Mouse (Mus musculus) lung, postnatal 0 days (tissue): Measurements from ENCODE around the gene Socs5. TPM values are rescaled to one million over a fixed set of nuclear protein-coding genes. Genes with fewer than 3 reads are reported as not detected.

Experiments
- ATAC-seq: fragments of 200-750 bp; cut with Nextera tagmentation; 2 replicates; pipeline ENCODE4 v1.8.0; 2017; ENCODE audit warnings: moderate library complexity
- DNase-seq: peaks from one replicate; pipeline ENCODE4 v3.0.0-alpha.2; 2016; ENCODE audit warnings: low spot score
- H3K27ac ChIP-seq: fragments of 300-500 bp; sonication (generic); 2 replicates; pipeline ENCODE4 v1.5.1; 2014; ENCODE audit warnings: antibody characterized with exemption, mild to moderate bottlenecking, low read length, mixed read lengths
- H3K27me3 ChIP-seq: fragments of 300-500 bp; sonication (generic); replicated peaks from 2 replicates; pipeline ENCODE4 v1.6.1; 2014; ENCODE audit warnings: low read length, mixed read lengths; ENCODE audit not compliant: insufficient read depth
- H3K36me3 ChIP-seq: fragments of 300-500 bp; sonication (generic); 2 replicates; pipeline ENCODE4 v1.6.1; 2014; ENCODE audit warnings: low read length, mixed read lengths; ENCODE audit not compliant: insufficient read depth
- H3K4me1 ChIP-seq: fragments of 300-500 bp; sonication (generic); 2 replicates; pipeline ENCODE4 v1.6.1; 2014; ENCODE audit warnings: antibody characterized with exemption, low read depth, low read length, mixed read lengths; ENCODE audit not compliant: insufficient read depth
- H3K4me2 ChIP-seq: fragments of 300-500 bp; sonication (generic); replicated peaks from 2 replicates; pipeline ENCODE4 v1.6.1; 2014; ENCODE audit warnings: low read depth, mild to moderate bottlenecking, low read length, moderate library complexity, mixed read lengths
- H3K4me3 ChIP-seq: fragments of 300-500 bp; sonication (generic); 2 replicates; pipeline ENCODE4 v1.5.1; 2014; ENCODE audit warnings: low read depth, low read length
- H3K9ac ChIP-seq: fragments of 300-500 bp; sonication (generic); replicated peaks from 2 replicates; pipeline ENCODE4 v1.6.1; 2014; ENCODE audit warnings: low read depth, mild to moderate bottlenecking
- H3K9me3 ChIP-seq: fragments of 300-500 bp; sonication (generic); 2 replicates; pipeline ENCODE4 v1.6.1; 2016; ENCODE audit warnings: low read length, mixed read lengths
- CTCF ChIP-seq: IDR thresholded peaks from 2 replicates; pipeline ENCODE4 v1.5.1; 2016; ENCODE audit warnings: antibody characterized with exemption, mild to moderate bottlenecking
- EP300 ChIP-seq: IDR thresholded peaks from 2 replicates; pipeline ENCODE4 v1.6.1; 2016; ENCODE audit warnings: antibody characterized with exemption, mild to moderate bottlenecking, control low read depth
- WGBS: fragments of 180-500 bp; shearing (Covaris S2); extraction: QIAGEN DNeasy Blood & Tissue Kit; methylation state at CpG from one replicate; pipeline ENCODE4 v1.1.7; 2014; 5-methylcytosine and 5-hydroxymethylcytosine counted together
- polyA plus RNA-seq: library from polyadenylated mRNA; unstranded; fragments of >200 nt; fragmentation: Nextera tagmentation; extraction: Ambion mirVana; gene quantifications from 2 replicates; pipeline ENCODE4 v1.2.1, GENCODE M21; 2015

The Socs5 gene
- polyA plus RNA-seq, 1 experiment from 2014 or later, result 9.5 TPM

GRCm38 (mm10) chr17:87104276-87104675 lies 3.2 kb upstream of the Socs5 start:
- DNase-seq, result no peak
- Histone ChIP-seq H3K4me1 (peaks cover 14% of the 10 kb centered on the region), H3K27me3 (no peaks in the 10 kb centered on the region), H3K9me3 (no peaks in the 10 kb centered on the region), H3K36me3 (no peaks in the 10 kb centered on the region), H3K4me3 (no peak overlapping the region), H3K4me2 (no peak overlapping the region), H3K9ac (no peak overlapping the region), H3K27ac (no peak overlapping the region)
- 79% methylated on average over 4 of the region's 4 CpGs for WGBS
- no peak for ATAC-seq
- TF ChIP-seq EP300 (no peak), CTCF (no peak)

- TF ChIP-seq EP300, result no peak
- TF ChIP-seq CTCF, result no peak
- Histone ChIP-seq H3K27me3 (no peaks in the 10 kb centered on the region), H3K9ac (no peak overlapping the region), H3K4me2 (peak overlapping the region; percentile 92; the same call in 1 of the 2 replicates), H3K36me3 (no peaks in the 10 kb centered on the region), H3K9me3 (no peaks in the 10 kb centered on the region), H3K4me3 (no peak overlapping the region), H3K27ac (peak overlapping the region; percentile 90; the same call in 1 of the 2 replicates), H3K4me1 (peaks cover 14% of the 10 kb centered on the region)
- 84% methylated on average over 7 of the region's 7 CpGs for WGBS
- DNase-seq (no peak), ATAC-seq (no peak)
Measured at GRCm38 (mm10) chr17:87105941-87106340, 1.5 kb upstream of the Socs5 start.

- Histone ChIP-seq H3K9ac (peak overlapping the region; percentile 76), H3K4me3 (peak overlapping the region; percentile 70), H3K4me2 (peak overlapping the region; percentile 92), H3K9me3 (no peaks in the 10 kb centered on the region), H3K27me3 (no peaks in the 10 kb centered on the region), H3K36me3 (no peaks in the 10 kb centered on the region), H3K4me1 (peaks cover 14% of the 10 kb centered on the region), H3K27ac (peak overlapping the region; percentile 90)
- DNase-seq (peak; percentile 100), ATAC-seq (peak; percentile 98)
- WGBS, result 1% methylated on average over 36 of the region's 51 CpGs
- TF ChIP-seq EP300 (no peak), CTCF (no peak)
Measured at GRCm38 (mm10) chr17:87106691-87107523, 572 bp upstream of the Socs5 start.

DNA sequence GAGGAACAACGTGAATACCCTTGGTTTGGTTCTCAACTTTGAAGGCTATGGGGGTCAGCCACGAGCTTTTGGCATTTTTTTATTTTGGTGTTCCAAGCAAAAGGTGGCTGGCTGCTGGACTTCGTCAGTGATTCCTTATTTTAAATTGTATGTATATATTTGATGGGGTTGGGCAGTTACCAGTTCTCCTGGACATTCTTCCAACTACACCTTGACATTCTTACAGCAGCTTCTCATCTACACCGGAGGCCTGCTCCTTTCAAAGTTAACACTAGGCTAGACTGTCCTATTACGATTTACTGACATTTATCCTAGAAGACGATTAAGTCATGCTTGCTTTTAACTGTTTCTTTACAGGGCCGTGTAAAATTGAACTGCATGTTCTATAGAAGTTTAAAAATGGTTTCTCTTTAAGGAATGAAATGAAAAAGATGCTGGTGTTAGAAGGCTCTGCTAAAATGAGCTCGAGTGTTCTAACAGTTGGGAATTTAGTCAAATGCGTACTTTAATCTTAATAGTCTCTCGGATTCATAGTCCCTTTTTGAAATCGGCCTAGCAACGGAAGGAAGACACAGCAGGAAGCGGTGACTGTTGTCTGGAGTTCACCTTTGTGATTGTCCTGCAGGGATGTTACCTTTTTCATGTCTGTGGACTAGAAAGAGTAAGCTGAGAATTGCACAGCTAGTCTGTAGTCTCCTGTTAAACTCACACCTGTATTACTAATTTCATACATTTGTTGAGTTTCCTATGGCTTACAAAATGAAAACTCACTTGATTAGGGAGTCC lies 1.2 kb downstream of the Socs5 start:
- Histone ChIP-seq H3K9me3 (no peaks in the 10 kb centered on the region), H3K4me1 (peaks cover 14% of the 10 kb centered on the region), H3K36me3 (no peaks in the 10 kb centered on the region), H3K4me3 (peak overlapping the region; percentile 70), H3K4me2 (peak overlapping the region; percentile 92), H3K27ac (no peak overlapping the region; the same call in 1 of the 2 replicates), H3K9ac (no peak overlapping the region), H3K27me3 (no peaks in the 10 kb centered on the region)
- no peak for TF ChIP-seq EP300
- no peak for TF ChIP-seq CTCF
- WGBS, result 36% methylated on average over 13 of the region's 13 CpGs
- ATAC-seq (no peak), DNase-seq (no peak)

DNA sequence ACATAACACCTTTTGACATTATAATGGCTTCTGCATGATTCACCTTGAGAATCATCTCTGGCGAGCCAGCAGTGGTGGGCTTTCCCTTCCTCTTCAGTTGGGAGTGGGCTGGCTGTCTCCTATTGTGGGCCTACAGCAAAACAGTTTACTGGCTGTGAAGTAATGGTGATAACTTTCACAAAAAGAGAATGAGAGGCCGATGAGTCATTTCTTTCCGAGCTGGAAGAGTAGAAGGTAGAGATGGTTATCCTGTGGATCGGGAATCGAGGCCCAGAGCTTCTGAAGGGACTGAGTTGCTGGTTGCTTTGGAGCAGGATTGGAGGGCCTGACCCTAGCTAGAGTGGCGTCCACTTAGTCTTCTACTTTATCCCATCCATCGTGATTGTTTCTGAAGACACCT lies 2.0 kb downstream of the Socs5 start:
- DNase-seq, result no peak
- H3K36me3 ChIP-seq, result no peaks in the 10 kb centered on the region
- H3K27me3 ChIP-seq, result no peaks in the 10 kb centered on the region
- no peak overlapping the region for H3K27ac ChIP-seq
- H3K4me2 ChIP-seq, result no peak overlapping the region
- H3K9ac ChIP-seq, result no peak overlapping the region
- H3K9me3 ChIP-seq, result no peaks in the 10 kb centered on the region
- WGBS, result 89% methylated on average over 7 of the region's 7 CpGs
- no peak for ATAC-seq
- H3K4me3 ChIP-seq, result no peak overlapping the region
- TF ChIP-seq EP300 (no peak), CTCF (no peak)
- H3K4me1 ChIP-seq, result peaks cover 14% of the 10 kb centered on the region

- DNase-seq (peak; percentile 53), ATAC-seq (peak; percentile 65)
- H3K27ac ChIP-seq, result peak overlapping the region; percentile 59; the same call in 1 of the 2 replicates
- peaks cover 8% of the 10 kb centered on the region for H3K4me1 ChIP-seq
- no peak overlapping the region for H3K9ac ChIP-seq
- no peak overlapping the region for H3K4me3 ChIP-seq
- WGBS, result 27% methylated on average over 5 of the region's 5 CpGs
- H3K36me3 ChIP-seq, result no peaks in the 10 kb centered on the region
- no peaks in the 10 kb centered on the region for H3K9me3 ChIP-seq
- no peak overlapping the region for H3K4me2 ChIP-seq
- TF ChIP-seq EP300 (no peak), CTCF (no peak)
- H3K27me3 ChIP-seq, result no peaks in the 10 kb centered on the region
Measured at GRCm38 (mm10) chr17:87112852-87113592, 5.5 kb downstream of the Socs5 start.
